Mouse (Mus musculus) bone marrow macrophage, adult 2 months (primary cell): ENCODE data around the gene Klhl23. TPM values are rescaled to one million over a fixed set of nuclear protein-coding genes. Genes with fewer than 3 reads are reported as not detected.
"Not testable (repeated sequence)": the region's sequence is repeated elsewhere in the genome, so short reads cannot be mapped to it uniquely, and the experiment has no call there.

Experiments
- H3K27ac ChIP-seq: 2 replicates; pipeline ENCODE4 v1.5.1; 2012; ENCODE audit warnings: low read depth, low read length; ENCODE audit not compliant: insufficient read depth
- H3K4me1 ChIP-seq: 2 replicates; pipeline ENCODE4 v1.6.1; 2012; ENCODE audit warnings: low read length; ENCODE audit not compliant: control insufficient read depth, insufficient read depth
- H3K4me3 ChIP-seq: 2 replicates; pipeline ENCODE4 v1.5.1; 2012; ENCODE audit warnings: mild to moderate bottlenecking, low read length, moderate library complexity; ENCODE audit not compliant: insufficient read depth
- CTCF ChIP-seq: IDR thresholded peaks from 2 replicates; pipeline ENCODE4 v1.5.1; 2012; ENCODE audit warnings: low read depth, mild to moderate bottlenecking, low read length, moderate library complexity
- POLR2A ChIP-seq: IDR thresholded peaks from 2 replicates; pipeline ENCODE4 v1.6.1; 2012; ENCODE audit warnings: mild to moderate bottlenecking, low read depth, low read length, borderline replicate concordance
- polyA plus RNA-seq: library from polyadenylated mRNA; stranded (reverse); fragments of >200 nt; gene quantifications from 2 replicates; pipeline ENCODE4 v1.2.4, GENCODE M21; 2012; ENCODE audit not compliant: missing spikeins, insufficient read depth, insufficient read length

The Klhl23 gene
- polyA plus RNA-seq, 1 experiment: 0.39 TPM

DNA sequence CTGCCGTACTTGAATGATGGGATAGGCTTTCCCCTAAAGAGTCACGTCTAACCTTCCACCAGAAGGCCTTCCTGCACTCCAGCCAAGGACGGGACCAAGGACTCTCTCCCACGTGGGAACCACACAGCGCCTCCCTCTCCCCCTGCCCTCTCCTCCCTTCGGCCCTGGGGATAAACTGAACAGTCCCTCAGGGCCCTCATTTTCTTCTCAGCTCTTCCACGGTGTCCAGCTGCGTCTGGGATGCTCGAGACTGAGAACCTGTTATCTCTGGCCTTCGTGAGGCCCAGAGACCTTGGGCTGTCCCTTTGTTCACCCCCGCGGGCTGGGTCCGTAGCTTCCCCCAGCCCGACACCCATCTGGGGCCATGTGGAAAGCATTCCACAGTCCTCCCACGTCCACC is 11.6 kb upstream of the Klhl23 start:
- no peak overlapping the region for H3K27ac ChIP-seq
- no peak for TF ChIP-seq CTCF
- TF ChIP-seq POLR2A: no peak
- no peak overlapping the region for H3K4me3 ChIP-seq
- no peaks in the 10 kb centered on the region for H3K4me1 ChIP-seq

DNA sequence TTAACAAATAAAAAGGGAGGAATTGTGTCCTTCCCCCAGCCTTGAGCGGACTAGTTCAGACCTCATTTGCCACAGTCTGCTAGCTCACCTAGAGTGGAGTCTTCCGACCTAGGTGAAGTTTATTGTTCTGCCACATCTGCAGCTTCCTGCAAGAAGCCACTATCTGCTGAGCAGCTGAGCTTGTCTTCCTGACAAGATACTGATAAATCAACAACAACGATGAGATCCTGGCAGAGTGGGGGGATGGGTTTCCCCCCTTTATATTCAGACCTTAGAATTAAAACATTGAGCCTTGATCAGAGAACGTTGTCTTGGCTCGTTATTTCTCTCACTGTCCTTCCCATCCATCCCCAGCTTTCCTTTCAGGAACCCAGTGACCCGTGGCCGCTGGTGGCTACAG is 10.4 kb upstream of the Klhl23 start:
- not testable (repeated sequence) for H3K4me3 ChIP-seq, H3K4me1 ChIP-seq, H3K27ac ChIP-seq

DNA sequence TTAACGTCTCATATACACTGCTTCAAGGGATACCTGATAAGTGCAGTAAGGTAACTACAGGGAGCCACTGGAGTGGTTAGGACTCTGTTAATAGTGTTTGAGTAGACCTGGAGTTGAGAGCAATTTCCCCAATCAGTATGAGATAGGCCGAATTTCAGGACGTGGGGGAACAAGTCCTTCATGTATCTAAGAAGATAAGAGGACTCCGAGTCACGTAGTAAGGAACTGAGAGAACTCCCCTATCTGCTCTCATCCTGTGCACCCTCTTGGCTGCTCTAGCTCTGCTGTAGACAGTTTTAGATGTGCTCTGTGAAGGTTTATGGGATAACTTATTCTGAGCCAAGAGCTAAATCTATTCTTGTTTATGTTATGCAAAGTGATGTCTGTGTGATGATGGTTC is 5.2 kb upstream of the Klhl23 start:
- TF ChIP-seq POLR2A: no peak
- TF ChIP-seq CTCF: no peak
- no peak overlapping the region for H3K27ac ChIP-seq
- H3K4me1 ChIP-seq: no peaks in the 10 kb centered on the region; the same call in 1 of the 2 replicates
- no peak overlapping the region for H3K4me3 ChIP-seq

DNA sequence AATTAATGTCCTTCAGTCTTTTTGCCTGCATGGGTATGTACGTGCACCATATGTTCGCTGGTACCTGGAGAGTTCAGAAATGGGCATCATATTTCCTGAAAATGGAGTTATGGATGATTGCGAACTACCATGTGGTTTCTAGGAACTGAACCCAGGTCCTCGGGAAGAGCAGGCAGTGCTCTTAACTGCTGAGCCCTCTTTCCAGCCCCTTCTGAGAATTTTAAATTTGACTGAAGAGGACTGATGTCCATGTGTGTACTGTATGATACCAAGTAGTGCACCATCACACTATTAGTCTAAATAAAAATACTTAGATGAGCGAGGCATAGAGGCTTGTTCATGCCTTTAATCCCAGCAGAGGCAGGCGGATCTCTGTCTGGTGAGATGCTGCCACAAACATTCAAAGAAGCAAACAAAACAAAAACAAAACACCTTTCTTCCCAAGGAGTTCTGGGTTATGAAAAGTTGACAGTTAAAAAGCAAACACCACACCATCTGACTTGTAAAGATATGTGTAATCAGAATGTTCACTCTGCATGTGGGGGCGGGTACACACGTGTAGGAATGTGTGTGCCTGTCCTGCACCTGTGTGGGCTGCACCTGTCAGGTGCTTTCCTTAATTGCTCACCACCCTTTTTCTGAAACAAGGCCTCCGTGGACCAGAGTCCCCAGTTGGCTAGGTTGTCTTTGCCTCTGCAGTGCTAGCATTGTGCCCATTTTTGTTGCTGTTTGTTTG is 3.2 kb upstream of the Klhl23 start:
- H3K27ac ChIP-seq: no peak overlapping the region
- no peak overlapping the region for H3K4me3 ChIP-seq
- peaks cover 4% of the 10 kb centered on the region; the same call in 1 of the 2 replicates for H3K4me1 ChIP-seq
- TF ChIP-seq CTCF (no peak), POLR2A (no peak)

DNA sequence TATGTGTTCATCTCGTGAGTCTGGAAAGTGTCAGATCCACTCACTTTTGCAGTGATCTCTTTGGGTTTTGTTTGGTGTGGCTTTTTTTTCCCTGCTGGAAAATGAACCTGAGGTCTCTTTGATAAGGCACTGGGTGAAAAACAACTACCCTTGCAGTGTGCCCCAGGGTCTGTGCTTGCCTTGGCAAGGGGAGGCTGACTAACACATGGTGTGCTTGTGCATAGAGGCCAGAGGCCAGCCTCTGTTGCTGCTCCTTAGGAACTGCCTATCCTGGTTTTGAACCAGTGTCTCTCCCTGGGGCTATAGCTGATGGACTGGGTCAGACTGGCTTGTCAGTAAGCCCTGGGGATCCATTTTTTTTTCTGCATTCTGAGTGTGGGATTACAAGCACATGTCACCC is 1.5 kb upstream of the Klhl23 start:
- H3K27ac ChIP-seq: no peak overlapping the region
- H3K4me1 ChIP-seq: peaks cover 4% of the 10 kb centered on the region; the same call in 1 of the 2 replicates
- no peak for TF ChIP-seq CTCF
- TF ChIP-seq POLR2A: no peak
- H3K4me3 ChIP-seq: no peak overlapping the region

DNA sequence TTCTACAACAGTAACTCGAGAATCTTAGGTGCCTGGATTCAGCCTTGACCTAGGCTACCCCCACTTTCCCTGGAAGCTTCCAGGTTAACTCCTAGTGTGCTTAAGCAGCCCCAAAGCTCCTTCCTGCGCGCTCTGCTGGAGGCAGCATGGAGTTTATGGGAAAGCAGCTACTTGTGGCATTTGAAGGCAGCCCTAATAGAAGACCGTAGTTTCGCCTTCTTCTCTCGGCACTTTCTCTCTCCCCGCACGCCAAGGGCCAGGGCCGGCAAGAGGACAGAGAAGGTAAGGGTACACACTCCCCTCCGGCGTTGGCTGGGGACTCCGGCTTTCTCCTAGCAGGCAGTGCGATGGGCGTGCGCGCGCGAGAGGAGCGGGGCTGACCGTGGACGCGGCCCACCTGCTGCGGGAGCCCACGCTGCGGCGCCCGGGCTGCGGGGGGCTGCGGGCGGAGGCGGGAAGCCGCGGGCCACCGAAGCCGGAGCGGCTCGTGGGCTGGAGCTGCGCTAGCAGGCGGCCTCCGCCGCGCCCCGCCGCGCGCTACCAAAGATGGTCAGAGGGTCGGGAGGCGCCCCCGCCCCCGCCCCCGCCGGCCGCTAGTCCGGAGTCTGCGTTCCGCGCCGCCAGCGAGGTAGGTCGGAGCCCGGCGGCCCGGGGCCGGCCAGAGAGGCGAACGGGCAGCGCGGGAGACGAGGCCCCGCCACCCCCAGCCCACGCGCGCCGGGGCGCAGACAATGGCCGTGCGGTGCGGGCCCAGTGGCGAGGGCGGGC is 801 bp downstream of the Klhl23 start:
- Histone ChIP-seq H3K4me1 (peaks cover 4% of the 10 kb centered on the region; the same call in 1 of the 2 replicates), H3K27ac (no peak overlapping the region), H3K4me3 (peak overlapping the region; percentile 76)
- TF ChIP-seq POLR2A: no peak
- TF ChIP-seq CTCF: no peak

DNA sequence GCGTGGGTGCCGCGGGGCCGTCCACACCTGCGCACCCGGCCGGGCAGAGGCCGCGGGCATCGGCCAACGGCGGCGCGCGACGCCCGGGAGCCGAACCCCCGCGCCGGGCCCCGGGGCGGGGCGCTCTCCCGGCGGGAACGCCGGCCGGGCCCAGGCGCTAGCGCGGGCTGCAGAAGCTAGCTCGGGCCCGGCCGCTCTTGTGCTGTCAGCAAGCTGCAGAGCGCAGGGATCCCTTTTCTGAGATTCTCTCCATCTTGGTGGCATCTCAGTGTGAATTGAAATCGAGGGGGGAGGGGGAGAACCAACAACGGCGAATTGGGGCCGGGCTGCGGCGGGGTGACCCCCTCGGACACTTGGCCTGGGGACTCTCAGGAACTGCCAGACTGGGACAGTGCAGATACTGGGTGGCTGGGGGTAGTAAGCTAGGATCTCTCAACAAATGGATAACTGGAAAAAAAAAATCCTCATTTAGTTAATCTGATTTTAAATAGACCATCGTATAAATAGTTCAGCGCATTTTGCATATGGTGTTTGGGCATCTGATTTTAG is 1.5 kb downstream of the Klhl23 start:
- H3K27ac ChIP-seq: no peak overlapping the region
- H3K4me1 ChIP-seq: peaks cover 4% of the 10 kb centered on the region; the same call in 1 of the 2 replicates
- H3K4me3 ChIP-seq: peak overlapping the region; percentile 76
- TF ChIP-seq CTCF: no peak
- TF ChIP-seq POLR2A: no peak

DNA sequence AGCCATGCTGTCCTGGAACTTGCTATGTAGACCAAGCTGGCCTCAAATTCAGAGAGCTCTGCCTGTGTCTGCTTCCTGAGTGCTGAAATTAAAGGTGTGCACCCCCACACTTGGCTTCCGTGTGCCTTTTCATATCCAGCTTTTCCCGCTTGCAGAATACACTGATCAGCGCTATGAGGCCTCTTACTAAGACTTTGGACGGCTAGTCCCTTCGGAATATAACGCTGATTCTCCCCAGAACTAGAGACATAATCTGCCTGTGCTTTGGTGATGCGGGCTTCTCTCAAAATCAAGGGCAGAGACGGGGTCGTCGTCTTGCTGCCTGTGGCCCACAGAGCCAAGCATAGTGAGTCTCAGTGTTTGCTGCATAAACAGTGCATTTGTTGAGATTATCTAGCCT is 4.2 kb downstream of the Klhl23 start:
- Histone ChIP-seq H3K27ac (no peak overlapping the region), H3K4me3 (no peak overlapping the region), H3K4me1 (peaks cover 4% of the 10 kb centered on the region; the same call in 1 of the 2 replicates)
- TF ChIP-seq CTCF: no peak
- no peak for TF ChIP-seq POLR2A

DNA sequence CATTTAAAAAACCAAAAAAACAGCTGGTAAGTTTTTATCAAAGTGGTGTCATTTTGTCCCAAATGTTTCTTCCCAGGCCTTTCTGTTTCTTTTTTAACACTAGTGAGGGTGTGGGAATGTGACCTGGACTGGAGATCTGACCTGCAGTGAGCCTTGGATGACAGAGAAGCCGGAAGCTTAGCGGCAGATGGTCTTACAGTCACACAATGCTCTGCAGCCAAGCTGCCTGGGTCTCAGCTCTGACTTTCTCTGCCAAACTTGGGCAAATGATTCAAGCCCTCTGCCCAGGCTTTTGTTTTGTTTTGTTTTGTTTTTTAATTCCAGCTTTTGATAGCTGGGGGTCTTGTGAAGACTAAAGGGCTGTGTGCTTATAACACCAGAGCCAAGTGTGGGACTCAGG is 4.6 kb downstream of the Klhl23 start:
- H3K27ac ChIP-seq: no peak overlapping the region
- no peak for TF ChIP-seq CTCF
- no peak for TF ChIP-seq POLR2A
- H3K4me1 ChIP-seq: peaks cover 4% of the 10 kb centered on the region; the same call in 1 of the 2 replicates

DNA sequence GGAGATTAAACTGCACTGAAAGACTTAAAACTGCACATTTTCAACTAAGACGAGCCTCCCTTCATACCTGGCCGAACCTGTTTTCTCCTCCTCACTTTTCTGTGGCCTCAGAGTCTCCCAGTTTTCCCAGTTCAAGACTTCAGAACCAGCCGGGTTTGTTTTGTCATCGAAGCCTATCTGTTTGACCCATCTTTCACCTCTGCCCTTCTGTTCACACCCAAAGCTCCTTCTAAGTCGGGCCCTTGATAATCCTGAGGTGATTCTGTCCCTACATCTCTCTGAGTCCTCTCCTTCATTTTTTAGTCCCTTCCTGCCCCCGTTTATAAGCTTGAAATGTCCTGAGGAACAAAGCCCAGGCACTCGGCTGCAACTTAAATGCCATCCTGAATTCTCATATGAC is 6.3 kb downstream of the Klhl23 start:
- TF ChIP-seq POLR2A (no peak), CTCF (no peak)
- Histone ChIP-seq H3K4me3 (no peak overlapping the region), H3K4me1 (no peaks in the 10 kb centered on the region), H3K27ac (no peak overlapping the region)

More for the DNA sequence above, 4.6 kb downstream of the Klhl23 start:
- H3K4me3 ChIP-seq: no peak overlapping the region
